ENCODE assay signal across 10 mouse cellular contexts in genomic region chr2:103891240-103891767, GRCm38 (mm10).
DNase-seq lines count a peak whose midpoint lies in the region; ATAC-seq lines count a peak whose summit lies in the region.
"Had no signal": no experiment of that assay in that cellular context is flagged by ENCODE, and none has a peak within 500 bp of the region (broad histone marks: within the 10 kb centered on the region; RNA-seq: fewer than 3 reads in every experiment).

No protein-coding gene starts in this region.

- H3K27me3 ChIP-seq in kidney, embryonic 15.5 days: peaks cover 8% of the 10 kb centered on the region; the same call in 1 of the 2 replicates
- no peaks in the 10 kb centered on the region for H3K27me3 ChIP-seq in hindbrain, embryonic 16.5 days (replicated peaks; ENCODE audit: control insufficient read depth, insufficient read depth, low read length)
- H3K27me3 ChIP-seq in neural tube, embryonic 11.5 days (ENCODE audit: control insufficient read depth, insufficient read depth, low read length): no peaks in the 10 kb centered on the region

- H3K4me3 ChIP-seq in kidney, embryonic 15.5 days (replicated peaks): no peak overlapping the region
- H3K4me3 ChIP-seq in hindbrain, embryonic 16.5 days (ENCODE audit: low read length): no peak overlapping the region
- no peak overlapping the region for H3K4me3 ChIP-seq in neural tube, embryonic 11.5 days (ENCODE audit: low read depth, low read length)
- H3K4me3 ChIP-seq: erythroblast, embryonic 14.5 days had no signal

- WGBS in kidney, embryonic 15.5 days: 8% methylated on average over 9 of the region's 9 CpGs
- 1% methylated on average over 9 of the region's 9 CpGs for WGBS in hindbrain, embryonic 16.5 days
- 6% methylated on average over 9 of the region's 9 CpGs for WGBS in neural tube, embryonic 11.5 days

- H3K4me1 ChIP-seq in kidney, embryonic 15.5 days: peaks cover 29% of the 10 kb centered on the region
- no peaks in the 10 kb centered on the region for H3K4me1 ChIP-seq in hindbrain, embryonic 16.5 days (ENCODE audit: control insufficient read depth, insufficient read depth, low read depth, low read length)
- H3K4me1 ChIP-seq in neural tube, embryonic 11.5 days (ENCODE audit: control insufficient read depth, insufficient read depth, low read length): 0 out of 2 replicates have a peak, but pooled peaks cover 5% of the 10 kb centered on the region

- H3K4me2 ChIP-seq in kidney, embryonic 15.5 days: no peak overlapping the region
- no peak overlapping the region; the same call in 1 of the 2 replicates for H3K4me2 ChIP-seq in hindbrain, embryonic 16.5 days (ENCODE audit: low read length)
- H3K4me2 ChIP-seq in neural tube, embryonic 11.5 days (ENCODE audit: low read depth): no peak overlapping the region; the same call in 1 of the 2 replicates

- H3K9me3 ChIP-seq in kidney, embryonic 15.5 days (replicated peaks): no peaks in the 10 kb centered on the region
- H3K9me3 ChIP-seq in hindbrain, embryonic 16.5 days (ENCODE audit: control insufficient read depth, low read length): no peaks in the 10 kb centered on the region
- no peaks in the 10 kb centered on the region for H3K9me3 ChIP-seq in neural tube, embryonic 11.5 days (ENCODE audit: control insufficient read depth, low read length)

- peak overlapping the region; percentile 1; the same call in 1 of the 2 replicates for H3K27ac ChIP-seq in kidney, embryonic 15.5 days
- no peak overlapping the region for H3K27ac ChIP-seq in hindbrain, embryonic 16.5 days (ENCODE audit: low read depth, low read length)
- H3K27ac ChIP-seq in neural tube, embryonic 11.5 days (ENCODE audit: low read depth, low read length): no peak overlapping the region

- peak; percentile 79 for ATAC-seq in kidney, embryonic 15.5 days (replicated peaks; ENCODE audit: low FRiP score)
- peak; percentile 74 for ATAC-seq in hindbrain, embryonic 16.5 days
- ATAC-seq in neural tube, embryonic 11.5 days (ENCODE audit: insufficient read depth, low FRiP score, low TSS enrichment): peak; percentile 41; the same call in 1 of the 2 replicates

- no peaks in the 10 kb centered on the region for H3K36me3 ChIP-seq in kidney, embryonic 15.5 days
- H3K36me3 ChIP-seq in hindbrain, embryonic 16.5 days (ENCODE audit: control insufficient read depth, insufficient read depth, low read length): no peaks in the 10 kb centered on the region
- no peaks in the 10 kb centered on the region for H3K36me3 ChIP-seq in neural tube, embryonic 11.5 days (ENCODE audit: control insufficient read depth, insufficient read depth, low read length)

- H3K9ac ChIP-seq in kidney, embryonic 15.5 days: no peak overlapping the region
- H3K9ac ChIP-seq in hindbrain, embryonic 16.5 days (ENCODE audit: low read depth, low read length): no peak overlapping the region
- H3K9ac ChIP-seq in neural tube, embryonic 11.5 days (ENCODE audit: low read length): 0 out of 2 replicates have a peak overlapping the region, but pooled peaks have one; percentile 7

- no peak for DNase-seq in kidney, postnatal 14 days
- DNase-seq in embryo, embryonic 11 days: peak; percentile 70
- DNase-seq in neural tube, embryonic 11.5 days (ENCODE audit: low spot score): peak; percentile 53
- DNase-seq in ovary, postnatal 10 days (ENCODE audit: low spot score): no peak
- no peak for DNase-seq in frontal cortex, adult 2 months (ENCODE audit: extremely low spot score in 1 of 2, low spot score in 1 of 2)
- DNase-seq in lung, postnatal 14 days: no peak
- DNase-seq: kidney, adult 2 months had no signal

Comparison
In these comparisons a context has a peak if more than half of its experiments do, and no peak if none do; other contexts are left out.
1. DNase-seq: peak in embryo, embryonic 11 days (single experiment) and neural tube, embryonic 11.5 days (single experiment); none in kidney, postnatal 14 days (single experiment), ovary, postnatal 10 days (single experiment), frontal cortex, adult 2 months (0 of 2) and lung, postnatal 14 days (single experiment).
2. Peak in every context shown above with its lines, with median percentiles within 50 percentile points of each other: ATAC-seq.